8 mouse cellular contexts compared by ENCODE assay signal in the genomic region with DNA sequence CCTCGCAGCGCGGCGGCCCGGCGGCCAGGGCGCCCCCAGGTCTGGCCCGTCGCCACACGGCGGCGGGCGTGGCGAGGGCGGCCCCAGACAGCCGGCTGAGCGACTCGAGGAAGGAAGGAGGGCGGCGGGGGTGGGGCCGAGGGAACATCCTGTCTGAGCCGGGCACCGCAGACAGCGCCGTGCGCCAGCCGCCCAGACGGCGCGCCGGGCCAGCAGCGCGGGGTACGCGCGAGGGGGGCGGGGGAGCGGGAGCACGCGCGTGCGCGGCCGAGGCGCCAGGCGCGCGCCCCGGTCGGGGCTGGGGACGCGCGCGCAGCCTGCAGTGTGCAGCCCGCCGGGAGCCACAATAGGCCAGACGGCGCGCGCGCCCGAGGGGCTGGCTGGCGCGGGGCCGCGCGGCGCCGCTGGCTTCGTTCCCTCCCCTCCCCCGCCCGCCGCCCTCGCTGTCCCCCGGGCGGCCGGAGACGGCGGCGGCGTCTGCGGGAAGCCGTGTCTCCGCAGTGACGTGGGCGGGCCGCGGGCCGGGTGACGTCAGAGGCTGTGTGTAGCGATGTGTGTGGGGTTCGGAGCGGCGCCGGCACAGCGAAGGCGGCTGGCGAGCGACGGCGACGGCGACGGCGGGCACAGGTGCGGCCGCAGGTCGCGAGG. TPM values are rescaled to one million over a fixed set of nuclear protein-coding genes. Genes with fewer than 3 reads are reported as not detected.
DNase-seq lines count a peak whose midpoint lies in the region; ATAC-seq lines count a peak whose summit lies in the region.

A gene (plus strand): TSS at position 528 of the 648 bp plus-strand sequence.

- no peaks in the 10 kb centered on the region for H3K27me3 ChIP-seq in hindbrain, embryonic 15.5 days

- no peaks in the 10 kb centered on the region for H3K9me3 ChIP-seq in hindbrain, embryonic 15.5 days

- H3K36me3 ChIP-seq in hindbrain, embryonic 15.5 days, result no peaks in the 10 kb centered on the region
- H3K36me3 ChIP-seq in macrophage (ENCODE audit: inconsistent target), result no peaks in the 10 kb centered on the region

- H3K79me2 ChIP-seq in macrophage (ENCODE audit: inconsistent target), result peaks cover 43% of the 10 kb centered on the region

- ATAC-seq in hindbrain, embryonic 15.5 days (ENCODE audit: low FRiP score, low read depth), result peak; percentile 96

- peak within 1 kb of the TSS; percentile 92 for H3K4me3 ChIP-seq in hindbrain, embryonic 15.5 days
- peak within 1 kb of the TSS; percentile 50 for H3K4me3 ChIP-seq in macrophage (ENCODE audit: inconsistent target)

- WGBS in hindbrain, embryonic 15.5 days, result under 1% methylated on average over 49 of the region's 109 CpGs
- WGBS in macrophage (ENCODE audit: missing documents), result under 1% methylated on average over 56 of the region's 109 CpGs

- peak within 1 kb of the TSS; percentile 91 for H3K4me2 ChIP-seq in hindbrain, embryonic 15.5 days

- H3K4me1 ChIP-seq in hindbrain, embryonic 15.5 days (replicated peaks), result peaks cover 36% of the 10 kb centered on the region

- DNase-seq in R1 (ENCODE audit: low read depth, low spot score), result peak; percentile 91
- peak; percentile 93 to 96 for DNase-seq in cerebellum, postnatal 25 days
- peak; percentile 89 to 93 for DNase-seq in frontal cortex, postnatal 36 days (ENCODE audit: low spot score in 2 of 2)
- DNase-seq in left cerebral cortex, adult 18-20 months (ENCODE audit: low spot score in 2 of 2), result peak; percentile 90 to 94
- DNase-seq in right cerebral cortex, adult 18-20 months, result peak; percentile 94
- peak; percentile 76 for DNase-seq in urinary bladder, postnatal 10 days (ENCODE audit: low spot score)

- H3K9ac ChIP-seq in hindbrain, embryonic 15.5 days, result peak within 1 kb of the TSS; percentile 82

- H3K27ac ChIP-seq in hindbrain, embryonic 15.5 days (replicated peaks), result peak within 1 kb of the TSS; percentile 100
- H3K27ac ChIP-seq in macrophage, result peak within 1 kb of the TSS; percentile 89

RNA-seq across cellular contexts. Expression of the gene that starts here (rescaled TPM):
- polyA plus RNA-seq in hindbrain, embryonic 15.5 days (2015; fragmentation: Nextera tagmentation; extraction: Ambion mirVana), result 23.3 and 23.9 TPM in 2 replicates
- 10 to 100 TPM; 61.8 to 64.3 TPM for total RNA-seq in left cerebral cortex, adult 18-20 months (2021)
- 1,000 to 10,000 TPM in 1 of 26 experiments, 100 to 1,000 TPM in 22, 10 to 100 TPM in 3; 27.8 to 1,005 (median 381) TPM for total RNA-seq in macrophage (2018; cell fraction: chromatin; rRNA removed)
- total RNA-seq in macrophage (2018; cell fraction: cytosol; rRNA removed), result 100 to 1,000 TPM in 9 of 26 experiments, 10 to 100 TPM in 17; 12.1 to 174 (median 62.6) TPM
- 100 to 1,000 TPM in 24 of 26 experiments, 10 to 100 TPM in 2; 25.2 to 663 (median 321) TPM for total RNA-seq in macrophage (2018; cell fraction: nucleus; rRNA removed)
- polyA plus RNA-seq in macrophage (2018), result 8.7 to 24.6 TPM (median 11.8 TPM) in 3 replicates

Comparison
In these comparisons a context has a peak if more than half of its experiments do, and no peak if none do; other contexts are left out.
1. Peak in every context shown above with its lines: DNase-seq, ATAC-seq, H3K4me3 ChIP-seq and H3K27ac ChIP-seq.